Mouse (Mus musculus): ENCODE results near the gene Ogdh.

GRCm38 (mm10) chr11:6273607-6274006 is 17.8 kb upstream of the Ogdh start:
- TF ChIP-seq USF1 (IDR thresholded peaks at IDR 0.05; ENCODE audit: low read depth): no peak
- no peak for TF ChIP-seq CTCF (IDR thresholded peaks at IDR 0.05; ENCODE audit: control insufficient read depth, insufficient read depth, insufficient read length)

Data from C2C12 (cell line).